Mouse (Mus musculus) liver, adult 2 months (tissue): Measurements from ENCODE around the gene Smg6. TPM values are rescaled to one million over a fixed set of nuclear protein-coding genes. Genes with fewer than 3 reads are reported as not detected.

ENCODE experiments used
- DNase-seq: peaks from one replicate; pipeline ENCODE4 v3.0.0-alpha.2; 2011; ENCODE audit warnings: low read depth, low spot score; ENCODE audit errors: extremely low read depth
- H3K27ac ChIP-seq: fragments of 200-500 bp; replicated peaks from 2 replicates; pipeline ENCODE4 v1.5.1; 2012; ENCODE audit warnings: low read depth, mild to moderate bottlenecking, control low read depth, inconsistent platforms, low read length; ENCODE audit not compliant: insufficient read depth
- H3K27me3 ChIP-seq: fragments of 200-500 bp; 2 replicates; pipeline ENCODE4 v1.6.1; 2012; ENCODE audit warnings: mild to moderate bottlenecking, moderate library complexity, low read length, inconsistent platforms; ENCODE audit not compliant: control insufficient read depth, insufficient read depth
- H3K36me3 ChIP-seq: fragments of 200-500 bp; 2 replicates; pipeline ENCODE4 v1.6.1; 2012; ENCODE audit warnings: low read length, inconsistent platforms; ENCODE audit not compliant: control insufficient read depth, insufficient read depth
- H3K4me1 ChIP-seq: fragments of 200-500 bp; 2 replicates; pipeline ENCODE4 v1.6.1; 2011; ENCODE audit warnings: low read length; ENCODE audit not compliant: control insufficient read depth, insufficient read depth
- H3K4me3 ChIP-seq: fragments of 200-500 bp; 2 replicates; pipeline ENCODE4 v1.5.1; 2011; ENCODE audit warnings: low read depth, mild to moderate bottlenecking, control low read depth, low read length, moderate library complexity; ENCODE audit not compliant: insufficient read depth
- H3K79me2 ChIP-seq: fragments of 200-500 bp; 2 replicates; pipeline ENCODE4 v1.6.1; 2012; ENCODE audit warnings: inconsistent platforms, mild to moderate bottlenecking, low read length, moderate library complexity; ENCODE audit not compliant: control insufficient read depth, insufficient read depth
- H3K9ac ChIP-seq: fragments of 200-500 bp; 2 replicates; pipeline ENCODE4 v1.6.1; 2012; ENCODE audit warnings: low read depth, mild to moderate bottlenecking, control low read depth, inconsistent platforms, low read length
- CTCF ChIP-seq: fragments of 200-500 bp; IDR thresholded peaks from 2 replicates; pipeline ENCODE4 v1.5.1; 2011; ENCODE audit warnings: low read depth, low read length, control low read depth
- POLR2A ChIP-seq: fragments of 200-500 bp; IDR thresholded peaks from 2 replicates; pipeline ENCODE4 v1.6.1; 2011; ENCODE audit warnings: low read length, control low read depth; ENCODE audit not compliant: insufficient read depth; ENCODE audit errors: extremely low read depth
- WGBS: fragments of 180-500 bp; shearing (Covaris S2); methylation state at CpG from one replicate; pipeline ENCODE4 v1.1.7; 2018; 5-methylcytosine and 5-hydroxymethylcytosine counted together
- polyA plus RNA-seq: library from polyadenylated mRNA; depleted of rRNA; stranded (reverse); fragments of >200 nt; gene quantifications from 2 replicates; pipeline ENCODE4 v1.2.3, GENCODE M21; 2012
- total RNA-seq: library from RNA; depleted of rRNA; stranded (reverse); fragments of >200 nt; gene quantifications from 2 replicates; pipeline ENCODE4 v1.2.3, GENCODE M21; 2014

The Smg6 gene
- total and polyA plus RNA-seq, 2 experiments, result 12.8 to 16.6 TPM

DNA sequence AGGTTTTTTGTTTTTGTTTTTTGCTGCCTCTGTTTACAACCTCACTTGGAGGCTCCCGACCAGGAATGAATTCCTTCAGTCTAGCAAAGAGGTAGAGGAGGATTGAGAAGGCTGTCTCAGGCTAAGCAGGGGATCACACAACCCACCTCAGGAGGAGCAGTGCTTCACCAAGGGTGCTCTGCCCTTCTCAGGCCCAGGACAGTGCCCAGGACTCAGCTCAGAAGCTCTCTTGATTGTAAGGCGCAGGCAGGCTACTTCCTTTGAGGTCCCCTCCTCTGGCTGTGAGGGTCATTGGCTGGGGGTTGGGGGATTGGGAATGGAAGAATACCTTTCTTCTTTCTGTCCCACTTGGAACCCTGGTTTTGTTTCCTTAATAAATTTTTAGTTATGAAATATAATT, 238.4 kb downstream of the Smg6 start:
- WGBS, result 82% methylated on average over 2 of the region's 2 CpGs
- no peak overlapping the region for H3K9ac ChIP-seq
- no peaks in the 10 kb centered on the region for H3K79me2 ChIP-seq
- peaks cover 11% of the 10 kb centered on the region; the same call in 1 of the 2 replicates for H3K4me1 ChIP-seq
- TF ChIP-seq CTCF (no peak), POLR2A (no peak)
- H3K36me3 ChIP-seq, result peaks cover 4% of the 10 kb centered on the region; the same call in 1 of the 2 replicates
- no peak overlapping the region for H3K27ac ChIP-seq
- DNase-seq, result no peak
- peaks cover 11% of the 10 kb centered on the region; the same call in 1 of the 2 replicates for H3K27me3 ChIP-seq
- no peak overlapping the region for H3K4me3 ChIP-seq

DNA sequence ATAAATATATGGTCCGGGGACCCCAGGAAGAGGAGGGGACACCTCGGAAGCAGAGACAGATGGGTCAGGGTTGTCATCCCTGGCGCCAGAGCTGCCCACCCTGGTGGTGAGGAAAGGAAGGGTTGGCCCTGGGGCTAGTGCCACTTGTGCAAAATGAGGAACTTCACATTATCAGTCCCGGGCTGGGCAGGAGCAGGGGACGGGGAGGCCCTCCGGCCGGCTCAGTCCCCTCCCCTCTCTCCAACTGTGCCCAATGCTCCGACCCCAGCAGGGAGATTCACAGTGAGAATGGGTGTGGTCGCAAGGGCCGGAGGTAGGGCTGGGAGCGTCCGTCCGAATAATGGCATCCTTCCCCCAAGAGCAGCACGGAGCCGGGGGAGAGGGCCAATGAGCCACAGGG, 239.1 kb downstream of the Smg6 start:
- Histone ChIP-seq H3K79me2 (no peaks in the 10 kb centered on the region), H3K27me3 (peaks cover 11% of the 10 kb centered on the region; the same call in 1 of the 2 replicates), H3K4me3 (peak overlapping the region; percentile 31; the same call in 1 of the 2 replicates), H3K27ac (no peak overlapping the region), H3K36me3 (peaks cover 4% of the 10 kb centered on the region; the same call in 1 of the 2 replicates), H3K4me1 (peaks cover 11% of the 10 kb centered on the region; the same call in 1 of the 2 replicates), H3K9ac (no peak overlapping the region)
- 52% methylated on average over 15 of the region's 15 CpGs for WGBS
- no peak for DNase-seq
- TF ChIP-seq POLR2A (no peak), CTCF (peak; percentile 15; the same call in 1 of the 2 replicates)

DNA sequence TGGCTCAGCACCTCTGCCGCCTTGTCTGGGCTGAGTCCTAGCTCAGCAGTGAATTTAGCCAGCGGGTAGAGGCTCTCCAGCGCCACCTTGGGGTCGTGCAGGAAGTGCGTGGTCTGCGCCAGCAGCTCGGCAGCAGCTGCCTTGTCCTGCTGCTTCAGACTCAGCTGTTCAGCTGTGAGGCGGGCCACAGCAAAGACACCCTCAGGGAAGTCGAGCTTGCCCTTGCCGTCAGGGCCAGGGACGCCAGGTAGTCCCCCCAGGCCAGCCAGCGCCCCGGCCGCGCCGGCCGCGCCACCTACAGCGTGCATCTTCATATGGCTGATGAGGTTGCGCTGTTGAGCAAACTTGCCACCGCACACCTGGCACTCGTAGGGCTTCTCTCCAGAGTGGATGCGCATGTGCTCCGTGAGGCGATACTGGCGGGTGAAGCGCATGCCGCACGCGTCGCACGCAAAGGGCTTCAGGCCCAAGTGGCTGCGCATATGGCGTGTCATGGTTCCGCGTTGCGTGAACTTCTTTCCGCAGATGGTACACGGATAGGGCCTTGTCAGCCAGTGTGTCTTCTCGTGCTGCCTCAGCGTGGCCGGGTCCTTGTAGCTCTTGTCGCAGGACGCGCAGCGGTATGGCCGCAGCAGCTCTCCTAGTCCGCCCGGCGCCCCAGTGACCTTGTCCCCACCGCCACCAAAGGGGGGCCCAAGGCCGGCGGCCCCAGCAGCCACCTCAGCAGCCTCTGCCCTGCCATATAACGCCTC, 240.0 kb downstream of the Smg6 start:
- WGBS, result 17% methylated on average over 54 of the region's 54 CpGs
- Histone ChIP-seq H3K4me1 (peaks cover 11% of the 10 kb centered on the region; the same call in 1 of the 2 replicates), H3K4me3 (peak overlapping the region; percentile 65; the same call in 1 of the 2 replicates), H3K27ac (no peak overlapping the region), H3K9ac (peak overlapping the region; percentile 35), H3K36me3 (peaks cover 1% of the 10 kb centered on the region; the same call in 1 of the 2 replicates), H3K79me2 (no peaks in the 10 kb centered on the region), H3K27me3 (peaks cover 11% of the 10 kb centered on the region; the same call in 1 of the 2 replicates)
- DNase-seq, result peak; percentile 58
- TF ChIP-seq POLR2A, result no peak
- peak; percentile 97 for TF ChIP-seq CTCF

DNA sequence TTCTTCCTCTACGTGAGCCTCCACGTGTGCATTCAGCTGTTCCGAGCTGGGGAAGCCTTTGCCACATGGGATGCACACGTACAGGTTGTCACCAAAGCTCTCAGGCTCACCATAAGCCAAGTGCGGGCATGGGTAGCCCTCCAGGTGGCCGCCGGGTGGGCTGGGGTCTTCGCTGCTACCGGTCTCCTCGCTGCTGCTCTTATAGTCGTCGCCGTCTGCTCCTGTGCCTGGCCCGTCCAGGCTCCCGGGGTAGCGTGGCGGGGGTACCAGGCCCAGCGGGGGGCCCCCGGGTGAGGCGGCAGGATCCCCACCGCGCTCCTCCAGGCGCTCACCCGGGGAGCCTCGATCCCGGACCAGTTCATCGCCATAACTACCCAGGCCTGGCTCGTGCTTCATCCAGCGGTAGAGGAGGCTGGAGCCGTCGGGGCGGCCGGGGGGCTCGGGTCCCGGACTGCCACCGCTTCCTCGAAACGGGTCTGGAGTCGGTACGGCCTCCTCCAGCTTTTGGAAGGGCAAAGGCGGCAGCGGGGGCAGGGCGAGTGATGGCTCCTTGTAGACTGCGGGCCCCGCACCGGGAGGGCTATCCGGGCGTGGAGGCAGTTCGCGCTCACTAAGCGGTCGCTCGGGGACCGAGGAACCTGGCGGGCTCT, 240.7 kb downstream of the Smg6 start:
- WGBS, result 20% methylated on average over 55 of the region's 55 CpGs
- H3K27ac ChIP-seq, result no peak overlapping the region
- H3K4me3 ChIP-seq, result peak overlapping the region; percentile 65; the same call in 1 of the 2 replicates
- DNase-seq, result no peak
- peaks cover 11% of the 10 kb centered on the region; the same call in 1 of the 2 replicates for H3K4me1 ChIP-seq
- H3K36me3 ChIP-seq, result no peaks in the 10 kb centered on the region; the same call in 1 of the 2 replicates
- peak overlapping the region; percentile 35 for H3K9ac ChIP-seq
- H3K79me2 ChIP-seq, result no peaks in the 10 kb centered on the region
- TF ChIP-seq CTCF (no peak), POLR2A (no peak)
- H3K27me3 ChIP-seq, result peaks cover 11% of the 10 kb centered on the region; the same call in 1 of the 2 replicates

DNA sequence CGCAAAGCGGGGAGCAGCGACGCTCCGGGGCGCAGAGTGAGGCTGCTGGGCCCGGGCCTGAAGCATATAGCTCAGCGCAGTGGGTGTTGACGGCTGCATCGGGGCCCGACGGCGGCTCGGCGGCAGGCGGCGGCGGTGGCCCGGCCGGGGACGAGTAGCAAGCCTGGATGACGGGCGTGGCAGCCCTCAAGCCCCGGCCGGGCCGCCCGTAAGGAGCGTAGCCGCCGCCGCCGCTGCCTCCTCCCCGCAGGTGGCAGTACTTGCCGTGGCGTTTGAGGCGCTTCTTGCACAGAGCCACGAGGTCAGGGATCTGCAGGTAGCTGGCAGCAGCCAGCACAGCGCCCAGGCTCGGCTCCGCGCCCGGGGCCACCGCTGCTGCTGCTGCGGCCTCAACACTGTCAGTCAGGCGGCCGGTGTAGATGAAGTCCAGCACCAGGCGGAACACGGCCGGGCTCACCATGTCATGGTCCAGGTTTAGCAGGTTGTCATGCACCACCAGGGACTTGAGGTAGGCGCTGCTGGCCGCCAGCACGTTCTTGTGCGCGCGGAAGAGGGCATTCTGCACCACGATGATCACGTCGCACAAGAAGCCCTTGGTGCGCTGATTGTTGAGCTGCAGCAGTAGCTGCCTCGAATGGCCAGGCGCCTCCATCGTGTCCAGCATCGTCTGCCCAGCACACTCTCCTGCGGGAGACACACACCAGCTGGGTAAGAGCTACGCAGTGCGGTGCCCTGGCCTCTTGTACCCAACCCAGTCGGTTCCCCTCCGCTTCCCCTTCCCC, 241.4 kb downstream of the Smg6 start:
- DNase-seq, result peak; percentile 61
- H3K79me2 ChIP-seq, result no peaks in the 10 kb centered on the region
- peak overlapping the region; percentile 65 for H3K4me3 ChIP-seq
- TF ChIP-seq POLR2A (no peak), CTCF (peak; percentile 19; the same call in 1 of the 2 replicates)
- H3K27me3 ChIP-seq, result peaks cover 14% of the 10 kb centered on the region; the same call in 1 of the 2 replicates
- peak overlapping the region; percentile 9; the same call in 1 of the 2 replicates for H3K27ac ChIP-seq
- no peaks in the 10 kb centered on the region; the same call in 1 of the 2 replicates for H3K36me3 ChIP-seq
- peaks cover 11% of the 10 kb centered on the region; the same call in 1 of the 2 replicates for H3K4me1 ChIP-seq
- H3K9ac ChIP-seq, result peak overlapping the region; percentile 35
- WGBS, result 8% methylated on average over 68 of the region's 68 CpGs
